Mouse (Mus musculus) liver, postnatal 0 days (tissue): ENCODE data around the gene 0610010K14Rik. TPM values are rescaled to one million over a fixed set of nuclear protein-coding genes. Genes with fewer than 3 reads are reported as not detected.

Experiments
- ATAC-seq: fragments of 200-750 bp; cut with Nextera tagmentation; 2 replicates; pipeline ENCODE4 v1.8.0; 2017; ENCODE audit warnings: mild to moderate bottlenecking, moderate library complexity
- DNase-seq: peaks from one replicate; pipeline ENCODE4 v3.0.0-alpha.2; 2016
- H3K27ac ChIP-seq: fragments of 300-500 bp; sonication (generic); 2 replicates; pipeline ENCODE4 v1.5.1; 2014; ENCODE audit warnings: antibody characterized with exemption, moderate library complexity, mild to moderate bottlenecking, low read depth
- H3K27me3 ChIP-seq: fragments of 300-500 bp; sonication (generic); 2 replicates; pipeline ENCODE4 v1.6.1; 2014; ENCODE audit warnings: low read length, control low read depth, mixed read lengths; ENCODE audit not compliant: insufficient read depth
- H3K36me3 ChIP-seq: fragments of 300-500 bp; sonication (generic); replicated peaks from 2 replicates; pipeline ENCODE4 v1.6.1; 2014; ENCODE audit warnings: mild to moderate bottlenecking, control low read depth, low read length, moderate library complexity, mixed read lengths; ENCODE audit not compliant: insufficient read depth
- H3K4me1 ChIP-seq: fragments of 300-500 bp; sonication (generic); 2 replicates; pipeline ENCODE4 v1.6.1; 2014; ENCODE audit warnings: antibody characterized with exemption, mild to moderate bottlenecking, control low read depth; ENCODE audit not compliant: insufficient read depth
- H3K4me2 ChIP-seq: fragments of 300-500 bp; sonication (generic); 2 replicates; pipeline ENCODE4 v1.6.1; 2014; ENCODE audit warnings: low read depth, mild to moderate bottlenecking, low read length, moderate library complexity, mixed read lengths
- H3K4me3 ChIP-seq: fragments of 300-500 bp; sonication (generic); 2 replicates; pipeline ENCODE4 v1.5.1; 2014; ENCODE audit warnings: low read depth, low read length
- H3K9ac ChIP-seq: fragments of 300-500 bp; sonication (generic); replicated peaks from 2 replicates; pipeline ENCODE4 v1.6.1; 2014; ENCODE audit warnings: mild to moderate bottlenecking, moderate library complexity
- H3K9me3 ChIP-seq: fragments of 300-500 bp; sonication (generic); 2 replicates; pipeline ENCODE4 v1.6.1; 2016; ENCODE audit warnings: mild to moderate bottlenecking, control low read depth, low read length, mixed read lengths
- CTCF ChIP-seq: sonication (generic); IDR thresholded peaks from 2 replicates; pipeline ENCODE4 v1.5.1; 2016; ENCODE audit warnings: antibody characterized with exemption, low read depth
- EP300 ChIP-seq: IDR thresholded peaks from 2 replicates; pipeline ENCODE4 v1.6.1; 2016; ENCODE audit warnings: antibody characterized with exemption, low read depth, mild to moderate bottlenecking
- WGBS: fragments of 180-500 bp; shearing (Covaris S2); extraction: QIAGEN DNeasy Blood & Tissue Kit; methylation state at CpG from one replicate; pipeline ENCODE4 v1.1.7; 2014; ENCODE audit not compliant: insufficient replicate concordance; 5-methylcytosine and 5-hydroxymethylcytosine counted together
- polyA plus RNA-seq: library from polyadenylated mRNA; unstranded; fragments of >200 nt; fragmentation: Nextera tagmentation; extraction: Ambion mirVana; gene quantifications from 2 replicates; pipeline ENCODE4 v1.2.1, GENCODE M21; 2015

The 0610010K14Rik gene
- polyA plus RNA-seq, 1 experiment from 2014 or later = 48.9 TPM

- WGBS = 14% methylated on average over 18 of the region's 18 CpGs
- Histone ChIP-seq H3K36me3 (no peaks in the 10 kb centered on the region), H3K9ac (no peak overlapping the region), H3K27me3 (peaks cover 35% of the 10 kb centered on the region), H3K4me3 (peak overlapping the region; percentile 32; the same call in 1 of the 2 replicates), H3K27ac (no peak overlapping the region), H3K4me1 (peaks cover 13% of the 10 kb centered on the region), H3K9me3 (no peaks in the 10 kb centered on the region), H3K4me2 (peak overlapping the region; percentile 64)
- TF ChIP-seq CTCF (no peak), EP300 (no peak)
- ATAC-seq (no peak), DNase-seq (no peak)
Observed at GRCm38 (mm10) chr11:70214856-70215209, 22.9 kb downstream of the 0610010K14Rik start.

- no peaks in the 10 kb centered on the region for H3K36me3 ChIP-seq
- peak overlapping the region; percentile 32 for H3K4me3 ChIP-seq
- TF ChIP-seq CTCF (no peak), EP300 (no peak)
- H3K9ac ChIP-seq = peak overlapping the region; percentile 34; the same call in 1 of the 2 replicates
- DNase-seq (no peak), ATAC-seq (peak; percentile 40)
- H3K4me1 ChIP-seq = peaks cover 13% of the 10 kb centered on the region
- peaks cover 35% of the 10 kb centered on the region for H3K27me3 ChIP-seq
- peak overlapping the region; percentile 64 for H3K4me2 ChIP-seq
- no peak overlapping the region for H3K27ac ChIP-seq
- 2% methylated on average over 42 of the region's 46 CpGs for WGBS
- no peaks in the 10 kb centered on the region for H3K9me3 ChIP-seq
Observed at GRCm38 (mm10) chr11:70214191-70214855, 23.4 kb downstream of the 0610010K14Rik start.

GRCm38 (mm10) chr11:70213736-70214135 lies 24.0 kb downstream of the 0610010K14Rik start:
- H3K4me2 ChIP-seq = peak overlapping the region; percentile 64
- ATAC-seq (peak; percentile 26; the same call in 1 of the 2 replicates), DNase-seq (no peak)
- H3K9me3 ChIP-seq = no peaks in the 10 kb centered on the region
- 9% methylated on average over 26 of the region's 26 CpGs for WGBS
- H3K27ac ChIP-seq = no peak overlapping the region
- peak overlapping the region; percentile 32 for H3K4me3 ChIP-seq
- no peaks in the 10 kb centered on the region for H3K36me3 ChIP-seq
- H3K9ac ChIP-seq = no peak overlapping the region
- H3K27me3 ChIP-seq = peaks cover 35% of the 10 kb centered on the region
- no peak for TF ChIP-seq EP300
- TF ChIP-seq CTCF = no peak
- peaks cover 13% of the 10 kb centered on the region for H3K4me1 ChIP-seq

DNA sequence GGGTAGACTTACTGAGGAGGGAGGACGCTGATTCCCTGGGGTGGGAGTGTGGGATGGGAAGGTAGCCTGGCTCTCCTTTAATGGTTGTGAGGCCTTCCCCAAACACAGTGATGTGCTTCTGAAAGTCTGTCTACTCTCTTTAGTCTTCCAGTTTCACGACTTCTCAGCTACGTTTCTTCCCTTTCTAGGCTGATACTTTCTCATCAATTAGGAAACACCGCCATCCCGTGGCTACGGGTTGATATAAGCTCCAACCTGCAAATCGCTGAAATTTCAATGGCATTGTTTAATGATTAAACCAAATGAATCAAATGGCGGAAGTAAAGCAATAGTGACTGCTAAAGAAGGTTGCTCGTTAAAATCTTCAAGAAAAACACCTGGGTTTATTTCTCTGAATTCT lies 24.8 kb downstream of the 0610010K14Rik start:
- no peak overlapping the region for H3K27ac ChIP-seq
- H3K9me3 ChIP-seq = no peaks in the 10 kb centered on the region
- peak; percentile 74 for DNase-seq
- peaks cover 16% of the 10 kb centered on the region for H3K4me1 ChIP-seq
- WGBS = 5% methylated on average over 9 of the region's 9 CpGs
- H3K9ac ChIP-seq = no peak overlapping the region
- peak; percentile 24; the same call in 1 of the 2 replicates for ATAC-seq
- H3K4me2 ChIP-seq = peak overlapping the region; percentile 64; the same call in 1 of the 2 replicates
- no peaks in the 10 kb centered on the region for H3K36me3 ChIP-seq
- H3K27me3 ChIP-seq = peaks cover 35% of the 10 kb centered on the region
- H3K4me3 ChIP-seq = no peak overlapping the region
- TF ChIP-seq CTCF = peak; percentile 78
- no peak for TF ChIP-seq EP300

DNA sequence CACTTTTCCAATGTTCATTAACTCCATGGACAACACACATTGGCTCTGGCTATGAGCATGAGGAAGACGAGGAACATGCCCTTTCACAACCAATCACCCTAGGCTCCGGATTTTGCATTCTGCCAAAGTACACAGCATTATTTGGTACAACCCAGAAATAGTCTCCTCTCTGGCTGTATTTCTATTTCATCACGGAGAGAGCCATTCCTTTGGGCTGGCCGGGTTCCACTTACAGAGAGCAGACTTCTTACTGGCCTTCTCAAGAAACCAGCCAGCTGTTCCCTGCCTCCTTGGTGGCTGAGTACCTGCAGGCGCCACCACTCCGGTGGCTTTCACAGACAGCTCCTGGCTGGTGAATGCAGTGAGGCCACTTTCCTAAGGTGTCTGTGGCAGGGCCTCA lies 25.3 kb downstream of the 0610010K14Rik start, which contains the start of gene Slc16a11:
Slc16a11 (plus strand) TSS at position 330 of the 400 bp plus-strand sequence.
- H3K4me3 ChIP-seq = peak within 1 kb of the TSS; percentile 32; the same call in 1 of the 2 replicates

DNA sequence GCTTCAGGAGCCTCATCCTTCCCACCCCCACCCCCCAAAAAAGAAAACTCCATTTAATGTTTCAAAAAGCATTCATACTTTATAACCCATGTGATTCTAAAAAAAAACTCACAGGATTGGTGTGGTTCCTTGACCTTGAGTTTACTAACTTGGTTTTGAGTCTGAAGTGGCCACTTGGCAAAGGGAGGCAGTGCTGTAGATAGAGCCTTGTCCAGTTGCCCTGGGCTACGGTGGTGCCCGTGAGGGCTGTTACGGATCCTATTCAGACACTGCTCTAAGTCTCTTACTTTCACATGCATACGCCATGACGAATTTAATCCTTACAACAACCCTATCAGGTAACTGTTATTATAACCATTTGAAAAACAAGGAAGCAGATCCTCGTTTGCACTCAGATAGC lies 25.7 kb downstream of the 0610010K14Rik start:
- no peak overlapping the region for H3K4me2 ChIP-seq
- H3K27ac ChIP-seq = no peak overlapping the region
- ATAC-seq (no peak), DNase-seq (no peak)
- no peak overlapping the region for H3K4me3 ChIP-seq
- no peaks in the 10 kb centered on the region for H3K9me3 ChIP-seq
- no peak overlapping the region for H3K9ac ChIP-seq
- TF ChIP-seq CTCF = no peak
- TF ChIP-seq EP300 = no peak
- peaks cover 16% of the 10 kb centered on the region for H3K4me1 ChIP-seq
- 85% methylated on average over 6 of the region's 6 CpGs for WGBS
- peaks cover 35% of the 10 kb centered on the region for H3K27me3 ChIP-seq
- no peaks in the 10 kb centered on the region for H3K36me3 ChIP-seq

More for the DNA sequence above, 25.3 kb downstream of the 0610010K14Rik start, which contains the start of gene Slc16a11:
- H3K27me3 ChIP-seq = peaks cover 35% of the 10 kb centered on the region
- peak within 1 kb of the TSS; percentile 64 for H3K4me2 ChIP-seq
- peaks cover 16% of the 10 kb centered on the region for H3K4me1 ChIP-seq
- 70% methylated on average over 6 of the region's 6 CpGs for WGBS
- no peak within 1 kb of the TSS for H3K27ac ChIP-seq
- ATAC-seq (no peak), DNase-seq (no peak)
- no peak for TF ChIP-seq CTCF
- TF ChIP-seq EP300 = no peak
- no peaks in the 10 kb centered on the region for H3K36me3 ChIP-seq
- H3K9ac ChIP-seq = no peak within 1 kb of the TSS
- no peaks in the 10 kb centered on the region for H3K9me3 ChIP-seq

GRCm38 (mm10) chr11:70210681-70211080 lies 27.0 kb downstream of the 0610010K14Rik start:
- 92% methylated on average over 2 of the region's 2 CpGs for WGBS

More at GRCm38 (mm10) chr11:70210681-70211080, 27.0 kb downstream of the 0610010K14Rik start:
- no peak overlapping the region for H3K4me2 ChIP-seq
- H3K4me3 ChIP-seq = no peak overlapping the region
- TF ChIP-seq EP300 (no peak), CTCF (no peak)
- no peaks in the 10 kb centered on the region for H3K9me3 ChIP-seq
- H3K36me3 ChIP-seq = no peaks in the 10 kb centered on the region
- peaks cover 27% of the 10 kb centered on the region for H3K27me3 ChIP-seq
- ATAC-seq (no peak), DNase-seq (no peak)
- H3K4me1 ChIP-seq = peaks cover 16% of the 10 kb centered on the region
- H3K27ac ChIP-seq = no peak overlapping the region
- no peak overlapping the region for H3K9ac ChIP-seq
